Mouse (Mus musculus): ENCODE data around the gene Gm10300. TPM values are rescaled to one million over a fixed set of nuclear protein-coding genes. Genes with fewer than 3 reads are reported as not detected.
A peak's percentile ranks its signal among the peaks of the same experiment; 100 is the strongest.

Gm10300 gene
- total and polyA plus RNA-seq, 3 experiments = 0.08 to 0.13 (median 0.11) TPM

DNA sequence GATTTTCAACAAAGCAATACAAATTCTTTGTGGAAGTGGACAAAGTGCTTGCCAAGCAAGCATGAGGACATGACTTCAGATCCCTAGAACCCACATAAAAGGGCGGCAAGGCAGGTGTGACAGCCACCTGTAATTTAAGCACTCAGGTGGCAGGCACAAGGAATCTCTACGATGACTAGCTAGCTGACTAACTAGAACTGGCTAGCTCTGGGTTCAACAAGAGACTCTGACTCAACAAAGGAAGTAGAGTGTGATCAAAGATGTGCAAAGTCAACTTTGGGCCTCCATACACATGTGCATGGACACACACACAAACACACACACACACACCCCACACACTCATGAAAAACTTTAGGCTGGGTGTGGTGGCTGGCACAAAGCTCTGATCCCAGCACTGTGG, 35.0 kb upstream of the Gm10300 start:
- Histone ChIP-seq H3K27me3 (ENCODE audit: control insufficient read depth, insufficient read depth, low read length) (no peaks in the 10 kb centered on the region), H3K27ac (peak overlapping the region; percentile 87), H3K4me3 (no peak overlapping the region), H3K79me2 (replicated peaks; ENCODE audit: control insufficient read depth, insufficient read depth, low read length) (peaks cover 3% of the 10 kb centered on the region; the same call in 1 of the 2 replicates), H3K36me3 (ENCODE audit: control insufficient read depth, insufficient read depth, low read length) (peaks cover 57% of the 10 kb centered on the region), H3K9ac (ENCODE audit: low read depth, low read length) (no peak overlapping the region), H3K4me1 (ENCODE audit: control insufficient read depth, insufficient read depth, low read length) (peaks cover 32% of the 10 kb centered on the region)
- intact Hi-C loops (cut with DNase I) = loop anchor here (1.0 kb wide), 1 partner anchor 12 kb away; no protein-coding TSS in a partner anchor
- TF ChIP-seq EP300 (IDR thresholded peaks at IDR 0.05; ENCODE audit: insufficient read depth, low read depth, low read length) (no peak), CTCF (IDR thresholded peaks at IDR 0.05) (no peak), POLR2A (IDR thresholded peaks at IDR 0.05; ENCODE audit: insufficient read depth, low read depth, low read length) (no peak)
- WGBS = 88% methylated on average over 2 of the region's 2 CpGs
- no peak for DNase-seq

DNA sequence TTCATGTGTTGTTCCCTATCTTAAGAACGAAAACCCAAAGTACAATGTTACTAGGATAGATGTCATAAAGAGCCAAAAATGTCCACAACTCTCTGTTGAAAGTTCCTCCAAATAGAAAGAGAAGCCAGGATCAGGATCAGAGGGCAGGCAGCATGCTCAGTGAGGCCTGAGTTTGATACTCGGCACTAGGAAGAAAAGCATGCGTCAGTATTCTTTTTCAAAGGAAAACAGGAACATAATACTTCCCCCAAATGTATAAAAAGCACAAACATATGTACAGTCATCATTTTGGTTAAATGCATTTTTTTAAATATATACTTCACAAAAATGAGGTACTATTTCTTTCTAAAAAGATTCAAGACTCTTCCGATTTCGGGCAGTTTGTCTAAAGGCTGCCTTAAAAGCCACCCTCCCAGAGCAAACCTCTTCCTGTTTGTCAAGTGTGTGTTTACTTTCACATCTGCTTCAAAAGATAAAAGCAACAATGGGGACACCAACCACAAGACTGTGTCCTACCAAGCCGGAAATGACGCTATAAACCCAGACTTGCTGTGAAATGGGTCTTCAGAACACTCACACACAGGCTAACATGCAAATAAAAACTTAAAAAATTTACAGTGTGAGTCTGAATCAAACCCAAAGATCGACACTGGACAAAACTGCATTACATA, 34.4 kb upstream of the Gm10300 start:
- H3K79me2 ChIP-seq (replicated peaks; ENCODE audit: control insufficient read depth, insufficient read depth, low read length) = peaks cover 5% of the 10 kb centered on the region; the same call in 1 of the 2 replicates
- peak in 1 of 2 experiments; percentile 43 for DNase-seq
- no peak overlapping the region for H3K9ac ChIP-seq (ENCODE audit: low read depth, low read length)
- intact Hi-C loops (cut with DNase I) = loop anchor here (1.0 kb wide), 1 partner anchor 13 kb away; no protein-coding TSS in a partner anchor
- no peak overlapping the region for H3K4me3 ChIP-seq
- no peaks in the 10 kb centered on the region for H3K27me3 ChIP-seq (ENCODE audit: control insufficient read depth, insufficient read depth, low read length)
- H3K27ac ChIP-seq = peak overlapping the region; percentile 87
- peaks cover 33% of the 10 kb centered on the region for H3K4me1 ChIP-seq (ENCODE audit: control insufficient read depth, insufficient read depth, low read length)
- WGBS = 52% methylated on average over 8 of the region's 8 CpGs
- TF ChIP-seq EP300 (IDR thresholded peaks at IDR 0.05; ENCODE audit: insufficient read depth, low read depth, low read length) (no peak), POLR2A (IDR thresholded peaks at IDR 0.05; ENCODE audit: insufficient read depth, low read depth, low read length) (peak; percentile 44; the same call in 1 of the 2 replicates)
- H3K36me3 ChIP-seq (ENCODE audit: control insufficient read depth, insufficient read depth, low read length) = peaks cover 59% of the 10 kb centered on the region

DNA sequence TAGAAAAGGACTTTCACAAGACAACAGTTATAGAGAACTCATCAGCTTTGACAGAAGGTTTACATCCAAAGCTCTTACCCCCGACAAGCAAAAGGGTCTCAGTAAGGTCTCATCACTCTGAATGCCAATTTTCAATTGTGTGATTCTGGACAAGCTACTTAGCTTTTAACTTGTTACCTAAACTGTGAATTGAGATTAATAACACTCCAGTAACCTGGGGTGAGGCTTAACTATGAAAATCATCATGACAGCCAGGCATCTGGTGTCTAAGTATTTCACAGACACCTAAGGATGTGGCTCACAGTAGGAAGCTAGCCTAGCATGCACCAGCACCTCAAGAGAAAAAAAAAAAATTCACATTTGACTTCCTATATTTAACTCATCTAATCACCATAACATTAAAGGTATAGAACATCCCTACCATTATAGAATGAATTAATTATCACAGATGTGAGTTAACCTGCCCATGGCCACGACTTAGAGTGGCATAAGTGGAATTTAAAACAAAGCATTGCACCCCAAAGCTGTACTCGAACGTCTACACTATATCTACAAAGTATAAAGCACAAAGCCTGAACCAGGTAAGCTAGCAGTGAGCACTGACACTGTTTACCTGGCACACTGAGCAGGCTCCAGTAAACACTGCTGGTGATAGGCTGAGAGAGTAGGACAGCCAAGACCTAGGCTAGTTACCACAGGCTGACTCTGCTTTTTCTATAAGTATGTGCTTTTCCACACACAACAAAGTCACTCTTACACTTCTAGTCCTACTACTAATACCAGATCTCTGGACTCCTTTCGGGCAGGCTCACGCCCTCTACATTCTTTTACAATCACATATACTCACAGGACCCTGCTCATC, 32.8 kb upstream of the Gm10300 start:
- peaks cover 32% of the 10 kb centered on the region for H3K4me1 ChIP-seq (ENCODE audit: control insufficient read depth, insufficient read depth, low read length)
- intact Hi-C loops (cut with DNase I) = no loop called here
- TF ChIP-seq CTCF (IDR thresholded peaks at IDR 0.05) = no peak
- no peak for TF ChIP-seq EP300 (IDR thresholded peaks at IDR 0.05; ENCODE audit: insufficient read depth, low read depth, low read length)
- TF ChIP-seq POLR2A (IDR thresholded peaks at IDR 0.05; ENCODE audit: insufficient read depth, low read depth, low read length) = no peak
- H3K9ac ChIP-seq (ENCODE audit: low read depth, low read length) = no peak overlapping the region
- WGBS = 81% methylated on average over 6 of the region's 6 CpGs
- H3K27me3 ChIP-seq (ENCODE audit: control insufficient read depth, insufficient read depth, low read length) = no peaks in the 10 kb centered on the region
- no peak overlapping the region for H3K4me3 ChIP-seq
- H3K36me3 ChIP-seq (ENCODE audit: control insufficient read depth, insufficient read depth, low read length) = peaks cover 59% of the 10 kb centered on the region
- H3K79me2 ChIP-seq (replicated peaks; ENCODE audit: control insufficient read depth, insufficient read depth, low read length) = peaks cover 5% of the 10 kb centered on the region; the same call in 1 of the 2 replicates
- peak overlapping the region; percentile 24 for H3K27ac ChIP-seq
- DNase-seq = no peak

DNA sequence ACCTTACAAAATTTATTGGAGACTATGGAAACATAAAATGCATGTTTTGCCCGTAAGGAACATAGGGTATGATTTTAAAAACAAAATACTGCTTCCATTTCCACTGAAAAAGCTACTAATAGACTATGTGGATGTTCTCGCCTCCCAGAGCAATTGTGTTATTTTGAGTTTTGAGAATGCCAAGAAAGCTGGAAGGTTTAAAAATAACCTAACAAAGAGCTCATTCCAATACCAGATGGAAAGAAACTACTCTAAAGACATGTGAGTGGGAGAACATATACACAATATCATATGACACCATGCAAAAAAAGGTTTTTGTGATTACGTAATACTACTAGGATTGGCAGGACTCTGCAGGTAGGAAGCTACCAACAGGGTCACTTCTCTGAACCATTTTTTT, 30.8 kb upstream of the Gm10300 start:
- 55% methylated on average over 3 of the region's 3 CpGs for WGBS
- peaks cover 6% of the 10 kb centered on the region for H3K79me2 ChIP-seq (replicated peaks; ENCODE audit: control insufficient read depth, insufficient read depth, low read length)
- H3K36me3 ChIP-seq (ENCODE audit: control insufficient read depth, insufficient read depth, low read length) = peaks cover 45% of the 10 kb centered on the region
- intact Hi-C loops (cut with DNase I) = no loop called here
- peaks cover 21% of the 10 kb centered on the region for H3K4me1 ChIP-seq (ENCODE audit: control insufficient read depth, insufficient read depth, low read length)
- no peak for DNase-seq
- peak overlapping the region; percentile 54 for H3K27ac ChIP-seq
- TF ChIP-seq POLR2A (IDR thresholded peaks at IDR 0.05; ENCODE audit: insufficient read depth, low read depth, low read length) (no peak), EP300 (IDR thresholded peaks at IDR 0.05; ENCODE audit: insufficient read depth, low read depth, low read length) (no peak), CTCF (IDR thresholded peaks at IDR 0.05) (no peak)
- no peaks in the 10 kb centered on the region for H3K27me3 ChIP-seq (ENCODE audit: control insufficient read depth, insufficient read depth, low read length)
- no peak overlapping the region for H3K9ac ChIP-seq (ENCODE audit: low read depth, low read length)
- H3K4me3 ChIP-seq = no peak overlapping the region

DNA sequence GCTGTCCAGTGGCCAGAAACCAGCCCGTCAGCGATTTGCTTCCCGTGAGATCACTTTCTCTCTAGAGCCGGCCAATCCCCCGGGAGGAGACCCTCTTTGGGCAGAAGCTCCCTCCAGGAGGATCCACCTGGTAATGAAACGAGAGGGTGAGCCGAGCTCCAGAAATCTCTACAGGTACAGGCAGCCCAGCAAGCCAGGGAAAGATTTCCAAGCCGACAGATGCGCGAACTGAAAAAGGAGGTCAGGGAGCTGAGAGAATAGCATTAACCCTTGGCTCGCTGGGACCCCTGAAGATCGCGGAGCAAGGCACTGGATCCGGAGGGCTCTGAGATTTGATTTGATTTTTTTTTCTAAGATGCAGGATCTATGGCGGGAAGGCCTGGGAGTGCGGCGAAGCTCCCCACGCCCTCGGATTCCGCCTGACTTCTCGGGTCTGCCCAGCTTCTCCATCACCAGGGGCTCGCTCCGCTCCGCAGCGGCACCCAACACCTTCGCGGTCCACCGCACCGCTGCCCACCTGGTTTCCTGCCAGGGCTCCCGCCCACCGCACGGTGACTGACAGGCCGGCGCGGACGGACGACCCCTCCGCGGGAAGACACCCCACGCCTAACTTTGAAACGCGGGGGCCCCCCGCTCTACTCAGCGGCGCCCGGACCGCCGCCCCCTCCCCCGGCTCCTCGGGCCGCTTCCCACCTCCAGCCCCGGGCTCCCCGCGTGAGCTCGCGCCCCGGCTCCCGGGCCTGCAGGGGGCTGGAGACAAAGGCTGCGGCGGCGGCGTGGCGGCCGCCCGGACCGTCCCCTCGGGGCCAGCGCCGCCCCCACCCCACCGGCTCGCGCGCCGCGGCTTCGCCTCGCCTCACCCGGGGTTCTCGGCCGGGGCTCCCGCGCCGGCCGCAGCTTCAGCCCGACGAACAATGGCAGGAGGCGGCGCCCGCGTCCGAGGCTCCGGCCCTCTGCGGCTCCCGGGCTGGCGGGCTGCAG, 26.2 kb upstream of the Gm10300 start:
- 1% methylated on average over 89 of the region's 95 CpGs for WGBS
- peak; percentile 58 to 59 for DNase-seq
- peak overlapping the region; percentile 83 for H3K9ac ChIP-seq (ENCODE audit: low read depth, low read length)

More for the DNA sequence above, 26.2 kb upstream of the Gm10300 start:
- Histone ChIP-seq H3K4me1 (ENCODE audit: control insufficient read depth, insufficient read depth, low read length) (peaks cover 7% of the 10 kb centered on the region), H3K27me3 (ENCODE audit: control insufficient read depth, insufficient read depth, low read length) (no peaks in the 10 kb centered on the region), H3K4me3 (peak overlapping the region; percentile 82), H3K36me3 (ENCODE audit: control insufficient read depth, insufficient read depth, low read length) (peaks cover 16% of the 10 kb centered on the region), H3K27ac (peak overlapping the region; percentile 71), H3K79me2 (replicated peaks; ENCODE audit: control insufficient read depth, insufficient read depth, low read length) (peaks cover 3% of the 10 kb centered on the region)
- TF ChIP-seq POLR2A (IDR thresholded peaks at IDR 0.05; ENCODE audit: insufficient read depth, low read depth, low read length) (no peak), EP300 (IDR thresholded peaks at IDR 0.05; ENCODE audit: insufficient read depth, low read depth, low read length) (no peak)
- intact Hi-C loops (cut with DNase I) = no loop called here

Measured in heart, adult 2 months (tissue).